Comparison of ENCODE assay signal across 12 mouse cellular contexts in genomic region chr9:64078386-64078792, GRCm38 (mm10). TPM values are rescaled to one million over a fixed set of nuclear protein-coding genes. Genes with fewer than 3 reads are reported as not detected.
DNase-seq lines count a peak whose midpoint lies in the region; ATAC-seq and TF ChIP-seq lines count a peak whose summit lies in the region.
"Had no signal": no experiment of that assay in that cellular context is flagged by ENCODE, and none has a peak within 500 bp of the region (broad histone marks: within the 10 kb centered on the region; RNA-seq: fewer than 3 reads in every experiment).

No protein-coding gene starts in this region.

- H3K27me3 ChIP-seq in heart, embryonic 11.5 days (ENCODE audit: control insufficient read depth, insufficient read depth, low read length), result no peaks in the 10 kb centered on the region
- H3K27me3 ChIP-seq in intestine, postnatal 0 days (replicated peaks; ENCODE audit: control insufficient read depth, insufficient read depth, low read length), result no peaks in the 10 kb centered on the region
- H3K27me3 ChIP-seq in lung, postnatal 0 days (replicated peaks; ENCODE audit: insufficient read depth, low read length), result no peaks in the 10 kb centered on the region

- H3K9ac ChIP-seq in heart, embryonic 11.5 days (ENCODE audit: low read depth, low read length), result peak overlapping the region; percentile 60
- H3K9ac ChIP-seq in intestine, postnatal 0 days (ENCODE audit: low read depth, low read length), result no peak overlapping the region
- H3K9ac ChIP-seq in lung, postnatal 0 days (replicated peaks; ENCODE audit: low read depth), result no peak overlapping the region

- H3K27ac ChIP-seq in heart, embryonic 11.5 days (ENCODE audit: low read depth, low read length), result peak overlapping the region; percentile 92
- H3K27ac ChIP-seq in intestine, postnatal 0 days (ENCODE audit: low read depth, low read length), result no peak overlapping the region
- no peak overlapping the region for H3K27ac ChIP-seq in lung, postnatal 0 days (ENCODE audit: low read length)

- no peaks in the 10 kb centered on the region for H3K36me3 ChIP-seq in heart, embryonic 11.5 days (ENCODE audit: control insufficient read depth, insufficient read depth, low read length)
- H3K36me3 ChIP-seq in intestine, postnatal 0 days (ENCODE audit: control insufficient read depth, insufficient read depth), result no peaks in the 10 kb centered on the region
- no peaks in the 10 kb centered on the region for H3K36me3 ChIP-seq in lung, postnatal 0 days (ENCODE audit: insufficient read depth, low read length)

- no peaks in the 10 kb centered on the region for H3K9me3 ChIP-seq in heart, embryonic 11.5 days (replicated peaks; ENCODE audit: control insufficient read depth, low read length)
- H3K9me3 ChIP-seq in intestine, postnatal 0 days (ENCODE audit: control insufficient read depth), result no peaks in the 10 kb centered on the region
- H3K9me3 ChIP-seq in lung, postnatal 0 days (ENCODE audit: low read length), result no peaks in the 10 kb centered on the region

- H3K4me3 ChIP-seq in heart, embryonic 11.5 days (ENCODE audit: low read depth, low read length), result no peak overlapping the region
- H3K4me3 ChIP-seq in intestine, postnatal 0 days (ENCODE audit: low read depth, low read length), result no peak overlapping the region
- H3K4me3 ChIP-seq in lung, postnatal 0 days (ENCODE audit: low read depth, low read length), result no peak overlapping the region
- H3K4me3 ChIP-seq: myocyte had no signal

- WGBS in heart, embryonic 11.5 days (ENCODE audit: insufficient replicate concordance), result 6% methylated on average over 7 of the region's 7 CpGs
- whole genome bisulfite sequencing in intestine, postnatal 0 days, result 23% methylated on average over 7 of the region's 7 CpGs
- 27% methylated on average over 7 of the region's 7 CpGs for WGBS in lung, postnatal 0 days

- H3K4me1 ChIP-seq in heart, embryonic 11.5 days (ENCODE audit: control insufficient read depth, insufficient read depth, low read length), result peaks cover 43% of the 10 kb centered on the region
- no peaks in the 10 kb centered on the region for H3K4me1 ChIP-seq in intestine, postnatal 0 days (replicated peaks; ENCODE audit: control insufficient read depth, insufficient read depth, low read length)
- H3K4me1 ChIP-seq in lung, postnatal 0 days (ENCODE audit: insufficient read depth, low read depth, low read length), result no peaks in the 10 kb centered on the region

- TF ChIP-seq CTCF in intestine, postnatal 0 days (IDR thresholded peaks at IDR 0.05; ENCODE audit: low read depth), result no peak
- no peak for TF ChIP-seq CTCF in lung, postnatal 0 days (IDR thresholded peaks at IDR 0.05)

- TF ChIP-seq EP300 in lung, postnatal 0 days (IDR thresholded peaks at IDR 0.05), result peak; percentile 81

- peak overlapping the region; percentile 24; the same call in 1 of the 2 replicates for H3K4me2 ChIP-seq in heart, embryonic 11.5 days
- H3K4me2 ChIP-seq in intestine, postnatal 0 days (replicated peaks; ENCODE audit: low read depth), result no peak overlapping the region
- no peak overlapping the region for H3K4me2 ChIP-seq in lung, postnatal 0 days (replicated peaks; ENCODE audit: low read depth, low read length)

- peak; percentile 82 for ATAC-seq in heart, embryonic 11.5 days (replicated peaks; ENCODE audit: insufficient number of reproducible peaks, low FRiP score, low TSS enrichment)
- ATAC-seq in common myeloid progenitor, adult 5-6 weeks (replicated peaks; ENCODE audit: low read depth, poor library complexity, severe bottlenecking), result peak; percentile 92
- peak; percentile 24; the same call in 1 of the 2 replicates for ATAC-seq in intestine, postnatal 0 days
- ATAC-seq in lung, postnatal 0 days, result peak; percentile 81

- DNase-seq in heart, adult 9 months (ENCODE audit: low spot score in 2 of 2), result no peak
- DNase-seq in lung, postnatal 0 days (ENCODE audit: low spot score), result no peak
- DNase-seq in right cerebral cortex, postnatal 14 days, result no peak
- DNase-seq in MN1 (ENCODE audit: low spot score), result no peak
- no peak for DNase-seq in urinary bladder, postnatal 14 days (ENCODE audit: low spot score)
- DNase-seq: gastrocnemius, postnatal 25 days; kidney, postnatal 25 days had no signal

RNA-seq across cellular contexts. Expression of gene Lctl, which starts 38.6 kb away (rescaled TPM):
- not detected in 2 replicates for polyA plus RNA-seq in heart, embryonic 11.5 days (2014; fragmentation: Nextera tagmentation; extraction: Ambion mirVana)
- 0.18 TPM in 1 of 2 replicates, not detected in the other for total RNA-seq in common myeloid progenitor, adult 5-6 weeks (2017)
- polyA plus RNA-seq in intestine, postnatal 0 days (2015; fragmentation: Nextera tagmentation; extraction: Ambion mirVana), result 0.09 and 0.22 TPM in 2 replicates
- polyA plus RNA-seq in lung, postnatal 0 days (2015; fragmentation: Nextera tagmentation; extraction: Ambion mirVana), result not detected in 2 replicates
- total RNA-seq: left cerebral cortex, postnatal 25 days had no signal

RNA-seq across cellular contexts. Expression of gene Smad6, which starts 56.5 kb away (rescaled TPM):
- 30.5 and 31.6 TPM in 2 replicates for polyA plus RNA-seq in heart, embryonic 11.5 days (2014; fragmentation: Nextera tagmentation; extraction: Ambion mirVana)
- 0.69 and 1.2 TPM in 2 replicates for total RNA-seq in common myeloid progenitor, adult 5-6 weeks (2017)
- 5.4 and 6.1 TPM in 2 replicates for polyA plus RNA-seq in intestine, postnatal 0 days (2015; fragmentation: Nextera tagmentation; extraction: Ambion mirVana)
- 13.4 and 15.3 TPM in 2 replicates for polyA plus RNA-seq in lung, postnatal 0 days (2015; fragmentation: Nextera tagmentation; extraction: Ambion mirVana)

Comparison
In these comparisons a context has a peak if more than half of its experiments do, and no peak if none do; other contexts are left out.
1. ATAC-seq: peak in every context shown above with its lines; median percentile 92 in common myeloid progenitor, adult 5-6 weeks; 82 in heart, embryonic 11.5 days; 81 in lung, postnatal 0 days; 24 in intestine, postnatal 0 days.